Mouse (Mus musculus) intestine, embryonic 16.5 days (tissue): Measurements from ENCODE around the gene Arhgap42. TPM values are rescaled to one million over a fixed set of nuclear protein-coding genes. Genes with fewer than 3 reads are reported as not detected.

ENCODE experiments used
- ATAC-seq: fragments of 200-750 bp; cut with Nextera tagmentation; 2 replicates; pipeline ENCODE4 v1.8.0; 2017; ENCODE audit warnings: moderate TSS enrichment, moderate library complexity
- H3K27ac ChIP-seq: fragments of 300-500 bp; sonication (generic); 2 replicates; pipeline ENCODE4 v1.5.1; 2014; ENCODE audit warnings: mild to moderate bottlenecking, low read length
- H3K27me3 ChIP-seq: fragments of 300-500 bp; sonication (generic); replicated peaks from 2 replicates; pipeline ENCODE4 v1.6.1; 2014; ENCODE audit warnings: low read length, control low read depth, mixed read lengths; ENCODE audit not compliant: control insufficient read depth, insufficient read depth
- H3K36me3 ChIP-seq: fragments of 300-500 bp; sonication (generic); 2 replicates; pipeline ENCODE4 v1.6.1; 2014; ENCODE audit warnings: low read length, control low read depth; ENCODE audit not compliant: control insufficient read depth, insufficient read depth
- H3K4me1 ChIP-seq: fragments of 300-500 bp; sonication (generic); 2 replicates; pipeline ENCODE4 v1.6.1; 2014; ENCODE audit warnings: low read length, control low read depth, mixed read lengths; ENCODE audit not compliant: control insufficient read depth, insufficient read depth
- H3K4me2 ChIP-seq: fragments of 300-500 bp; sonication (generic); 2 replicates; pipeline ENCODE4 v1.6.1; 2014; ENCODE audit warnings: low read depth, low read length, control low read depth
- H3K4me3 ChIP-seq: fragments of 300-500 bp; sonication (generic); 2 replicates; pipeline ENCODE4 v1.5.1; 2014; ENCODE audit warnings: mild to moderate bottlenecking, low read length
- H3K9ac ChIP-seq: fragments of 300-500 bp; sonication (generic); 2 replicates; pipeline ENCODE4 v1.6.1; 2014; ENCODE audit warnings: low read depth, low read length
- H3K9me3 ChIP-seq: fragments of 300-500 bp; sonication (generic); 2 replicates; pipeline ENCODE4 v1.6.1; 2016; ENCODE audit warnings: low read length, control low read depth; ENCODE audit not compliant: control insufficient read depth
- WGBS: fragments of 180-500 bp; shearing (Covaris S2); extraction: QIAGEN DNeasy Blood & Tissue Kit; methylation state at CpG from one replicate; pipeline ENCODE4 v1.1.7; 2014; 5-methylcytosine and 5-hydroxymethylcytosine counted together
- polyA plus RNA-seq: library from polyadenylated mRNA; unstranded; fragments of >200 nt; fragmentation: Nextera tagmentation; extraction: Ambion mirVana; gene quantifications from 2 replicates; pipeline ENCODE4 v1.2.1, GENCODE M21; 2015

Gene Arhgap42
- polyA plus RNA-seq, 1 experiment from 2014 or later = 30.5 TPM

DNA sequence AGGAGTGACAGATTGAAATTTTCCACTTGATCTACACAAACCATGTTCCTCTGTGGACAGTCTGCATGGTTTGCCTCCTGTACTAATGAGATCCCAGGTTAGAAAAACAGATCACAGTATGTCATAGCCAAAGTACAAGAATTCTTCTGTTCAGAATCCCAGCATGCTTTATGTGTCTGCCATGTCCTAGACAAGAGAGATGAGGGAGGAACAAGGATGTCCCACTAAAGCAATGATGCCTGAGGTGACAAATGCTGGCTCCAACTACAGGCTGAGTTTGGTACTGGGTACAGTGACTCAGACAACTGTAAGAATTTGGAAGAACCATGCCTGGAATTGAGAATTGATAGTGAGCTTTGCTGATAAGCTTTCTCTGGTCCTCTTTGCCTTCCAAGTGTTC lies 24.6 kb downstream of the Arhgap42 start:
- Histone ChIP-seq H3K9me3 (no peaks in the 10 kb centered on the region), H3K27me3 (no peaks in the 10 kb centered on the region), H3K4me3 (no peak overlapping the region), H3K4me1 (no peaks in the 10 kb centered on the region), H3K9ac (no peak overlapping the region), H3K27ac (no peak overlapping the region), H3K36me3 (no peaks in the 10 kb centered on the region), H3K4me2 (no peak overlapping the region)
- no peak for ATAC-seq

DNA sequence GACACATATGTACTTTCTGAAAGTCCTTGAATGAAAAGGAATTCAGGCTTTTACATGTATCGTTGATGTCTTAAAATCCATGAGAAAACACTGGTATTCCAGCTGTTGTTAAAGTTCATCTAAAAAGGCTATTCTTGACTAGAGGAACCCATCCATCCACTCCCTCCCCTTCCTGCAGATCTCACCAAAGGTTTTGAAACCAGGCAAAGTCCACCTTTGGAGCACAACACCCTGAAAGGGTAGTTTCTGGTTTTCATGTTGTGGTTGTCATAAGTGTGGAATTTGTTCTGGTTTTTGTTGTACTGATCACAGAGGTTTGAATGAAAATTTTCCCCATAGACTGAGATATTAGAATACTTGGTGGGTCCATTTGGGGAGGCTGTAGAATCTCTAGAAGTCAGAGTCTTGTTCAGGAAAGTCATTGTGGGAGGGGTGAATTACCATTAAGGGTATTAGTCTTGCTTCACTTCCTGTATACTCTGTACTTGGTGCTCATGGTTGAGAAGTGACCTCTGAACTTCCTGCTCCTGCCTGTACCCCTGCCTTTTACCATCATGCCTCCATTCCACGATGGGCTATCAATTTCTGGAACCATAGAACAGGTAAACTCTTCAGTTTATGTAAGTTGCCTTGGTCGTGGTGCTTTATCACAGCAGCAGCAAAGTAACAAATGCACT lies 27.4 kb downstream of the Arhgap42 start:
- Histone ChIP-seq H3K4me1 (peaks cover 6% of the 10 kb centered on the region; the same call in 1 of the 2 replicates), H3K9me3 (no peaks in the 10 kb centered on the region), H3K4me2 (no peak overlapping the region), H3K36me3 (no peaks in the 10 kb centered on the region), H3K4me3 (no peak overlapping the region), H3K27me3 (no peaks in the 10 kb centered on the region), H3K9ac (no peak overlapping the region), H3K27ac (peak overlapping the region; percentile 41; the same call in 1 of the 2 replicates)
- 73% methylated on average over 3 of the region's 3 CpGs for whole genome bisulfite sequencing
- peak; percentile 56 for ATAC-seq

DNA sequence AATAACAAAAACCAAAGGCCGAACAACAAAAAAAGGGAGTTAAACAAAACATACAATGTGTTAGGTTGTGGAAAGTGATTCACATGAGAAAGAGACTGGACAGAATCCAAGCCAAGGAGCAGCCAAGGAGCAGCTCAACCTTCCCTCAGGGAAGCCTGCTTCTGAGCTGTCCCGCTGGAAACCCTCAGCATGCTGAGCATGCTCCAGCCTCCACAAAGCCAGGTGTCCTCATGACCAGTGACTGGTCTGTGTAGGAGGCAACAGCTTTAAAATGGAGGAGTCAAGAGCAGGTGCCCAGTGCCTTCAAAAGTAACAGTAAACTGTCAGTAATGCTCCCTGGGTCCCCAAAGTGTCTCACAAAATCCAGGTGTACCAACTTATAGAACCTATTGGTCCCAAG lies 28.4 kb downstream of the Arhgap42 start:
- no peak overlapping the region for H3K9ac ChIP-seq
- H3K27ac ChIP-seq = no peak overlapping the region
- no peaks in the 10 kb centered on the region for H3K9me3 ChIP-seq
- H3K4me1 ChIP-seq = peaks cover 6% of the 10 kb centered on the region; the same call in 1 of the 2 replicates
- H3K4me3 ChIP-seq = no peak overlapping the region
- no peak for ATAC-seq
- H3K4me2 ChIP-seq = no peak overlapping the region
- H3K36me3 ChIP-seq = no peaks in the 10 kb centered on the region
- no peaks in the 10 kb centered on the region for H3K27me3 ChIP-seq
- 93% methylated on average over 2 of the region's 2 CpGs for whole genome bisulfite sequencing

DNA sequence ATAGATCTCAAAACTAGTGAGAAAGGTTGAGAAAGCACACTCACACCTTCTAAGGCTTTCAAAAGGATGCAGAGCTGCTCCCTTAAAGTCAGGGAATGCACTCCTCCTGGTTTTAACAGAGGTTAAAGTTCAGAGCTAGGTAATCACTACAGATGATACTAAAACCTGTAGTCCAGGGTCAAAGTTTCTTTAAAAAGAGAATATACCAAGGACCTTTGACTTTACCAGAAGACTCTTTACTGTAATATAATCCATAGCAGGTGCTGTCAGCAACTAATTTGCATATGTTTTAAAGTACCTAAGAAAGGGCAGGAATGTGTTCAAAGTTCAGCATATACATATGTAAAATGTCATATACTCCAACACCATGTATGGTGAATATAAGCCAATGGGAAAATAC lies 30.7 kb downstream of the Arhgap42 start:
- Histone ChIP-seq H3K4me1 (peaks cover 6% of the 10 kb centered on the region; the same call in 1 of the 2 replicates), H3K27ac (no peak overlapping the region), H3K36me3 (no peaks in the 10 kb centered on the region), H3K4me3 (no peak overlapping the region), H3K9me3 (no peaks in the 10 kb centered on the region), H3K9ac (no peak overlapping the region), H3K4me2 (no peak overlapping the region), H3K27me3 (no peaks in the 10 kb centered on the region)
- peak; percentile 69 for ATAC-seq

DNA sequence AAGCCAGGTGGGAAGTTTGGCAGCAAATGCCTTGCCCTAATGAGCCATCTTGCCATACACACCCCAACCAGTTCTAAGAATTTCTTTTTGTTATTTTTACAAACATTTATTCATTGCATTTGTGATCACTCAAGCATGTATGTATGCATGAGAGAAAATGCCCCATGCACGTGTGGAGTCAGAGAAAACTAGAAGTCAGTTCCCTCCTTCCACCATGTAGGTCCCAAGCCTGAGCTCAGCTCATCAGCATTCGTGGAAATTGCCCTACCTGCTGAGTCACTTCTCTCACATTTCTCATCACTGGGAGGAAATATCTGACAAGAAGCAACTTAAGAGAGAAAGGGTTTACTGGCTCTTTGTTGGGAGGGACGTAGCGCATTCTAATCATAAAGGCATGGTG lies 31.6 kb downstream of the Arhgap42 start:
- Histone ChIP-seq H3K27me3 (no peaks in the 10 kb centered on the region), H3K4me3 (no peak overlapping the region), H3K4me2 (no peak overlapping the region), H3K9ac (no peak overlapping the region), H3K9me3 (no peaks in the 10 kb centered on the region), H3K27ac (no peak overlapping the region), H3K4me1 (peaks cover 6% of the 10 kb centered on the region; the same call in 1 of the 2 replicates), H3K36me3 (no peaks in the 10 kb centered on the region)
- 70% methylated on average over 4 of the region's 4 CpGs for WGBS
- ATAC-seq = no peak

DNA sequence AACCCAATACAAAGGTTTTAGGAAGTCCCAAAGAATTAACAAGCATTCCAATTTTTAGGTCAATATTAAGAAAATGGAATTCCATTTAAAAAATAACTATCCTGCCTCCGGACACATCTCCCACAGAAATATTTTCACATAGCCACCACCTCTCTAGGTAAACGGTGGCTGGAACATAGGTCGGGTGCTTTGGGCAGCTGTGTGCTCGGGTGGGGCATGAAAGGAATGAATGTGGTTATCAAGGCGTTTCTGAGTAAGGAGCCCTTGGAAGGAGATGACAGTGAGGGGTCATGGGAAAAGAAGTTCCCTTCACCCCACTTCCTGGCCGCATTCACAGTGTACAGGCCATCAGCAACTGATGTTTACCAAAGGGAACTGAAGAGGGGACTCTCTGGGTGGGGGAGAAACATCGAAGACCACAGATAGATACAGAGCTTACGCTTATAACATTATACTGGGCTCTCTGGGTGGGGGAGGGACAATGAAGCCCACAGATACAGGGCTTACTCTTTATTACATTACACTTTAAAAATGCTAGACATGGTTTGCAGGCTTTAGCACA lies 38.0 kb downstream of the Arhgap42 start:
- ATAC-seq = peak; percentile 52
- H3K4me1 ChIP-seq = peaks cover 15% of the 10 kb centered on the region
- H3K27ac ChIP-seq = no peak overlapping the region
- WGBS = 38% methylated on average over 8 of the region's 8 CpGs
- no peak overlapping the region for H3K4me3 ChIP-seq
- no peak overlapping the region for H3K9ac ChIP-seq
- H3K36me3 ChIP-seq = no peaks in the 10 kb centered on the region
- H3K4me2 ChIP-seq = no peak overlapping the region
- H3K27me3 ChIP-seq = no peaks in the 10 kb centered on the region
- H3K9me3 ChIP-seq = no peaks in the 10 kb centered on the region; the same call in 1 of the 2 replicates

DNA sequence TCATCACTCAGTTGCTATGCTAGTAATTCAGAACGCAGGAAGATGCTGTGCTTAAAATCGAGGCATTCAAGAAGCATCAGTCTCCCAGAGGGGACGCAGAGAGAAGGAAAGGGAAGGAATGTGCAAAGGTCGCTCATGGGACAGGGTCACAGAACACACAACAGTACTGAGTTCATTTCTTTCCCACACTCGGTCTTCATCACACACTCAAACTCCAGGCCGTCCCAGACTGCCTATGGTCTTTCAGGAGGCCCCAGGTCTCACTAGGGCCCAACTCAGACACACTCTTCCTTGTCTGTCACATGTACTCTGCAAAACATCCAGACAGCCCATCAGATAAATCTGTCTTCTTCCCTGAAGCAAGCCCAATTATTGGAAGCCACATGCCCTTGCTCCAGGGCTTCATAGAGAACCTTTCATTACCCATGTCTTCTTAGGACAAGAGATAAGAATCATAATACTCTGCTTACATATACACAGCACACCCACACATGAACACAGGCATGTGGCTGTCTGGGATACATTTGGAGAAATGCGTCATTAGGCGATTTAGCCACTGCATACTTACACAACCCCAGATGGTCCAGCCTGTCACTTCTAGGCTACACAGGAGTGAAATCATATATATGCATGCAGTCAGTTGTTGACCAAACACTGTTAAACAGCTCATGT lies 39.6 kb downstream of the Arhgap42 start:
- WGBS = 46% methylated on average over 8 of the region's 8 CpGs
- no peak overlapping the region for H3K27ac ChIP-seq
- H3K4me1 ChIP-seq = peaks cover 15% of the 10 kb centered on the region
- no peak overlapping the region for H3K4me2 ChIP-seq
- H3K9ac ChIP-seq = no peak overlapping the region
- no peaks in the 10 kb centered on the region for H3K27me3 ChIP-seq
- H3K36me3 ChIP-seq = no peaks in the 10 kb centered on the region
- ATAC-seq = peak; percentile 27
- no peaks in the 10 kb centered on the region; the same call in 1 of the 2 replicates for H3K9me3 ChIP-seq
- H3K4me3 ChIP-seq = no peak overlapping the region

DNA sequence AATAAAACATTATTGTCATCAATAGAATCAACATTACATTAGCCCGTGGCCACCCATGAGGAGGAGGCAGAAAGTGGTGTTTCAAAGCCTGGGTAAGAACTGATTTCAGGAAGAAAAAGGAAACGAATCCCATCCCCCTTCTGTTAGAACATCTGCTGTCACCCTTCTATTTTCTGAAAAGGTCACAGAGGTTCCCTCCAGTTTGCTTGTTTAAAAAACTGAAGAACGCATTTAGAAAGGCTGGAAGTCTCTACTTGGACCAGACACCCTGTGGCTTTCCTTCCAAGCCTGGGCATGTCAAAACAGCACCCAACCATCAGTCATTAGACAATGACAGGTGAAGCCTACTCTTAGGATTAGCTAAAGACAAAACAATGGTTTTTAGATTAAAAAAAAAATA lies 40.3 kb downstream of the Arhgap42 start:
- no peaks in the 10 kb centered on the region; the same call in 1 of the 2 replicates for H3K9me3 ChIP-seq
- no peak for ATAC-seq
- no peak overlapping the region for H3K9ac ChIP-seq
- no peaks in the 10 kb centered on the region for H3K36me3 ChIP-seq
- no peak overlapping the region for H3K27ac ChIP-seq
- no peak overlapping the region for H3K4me3 ChIP-seq
- H3K4me2 ChIP-seq = no peak overlapping the region
- peaks cover 15% of the 10 kb centered on the region for H3K4me1 ChIP-seq
- WGBS = 37% methylated on average over 3 of the region's 3 CpGs
- H3K27me3 ChIP-seq = no peaks in the 10 kb centered on the region

DNA sequence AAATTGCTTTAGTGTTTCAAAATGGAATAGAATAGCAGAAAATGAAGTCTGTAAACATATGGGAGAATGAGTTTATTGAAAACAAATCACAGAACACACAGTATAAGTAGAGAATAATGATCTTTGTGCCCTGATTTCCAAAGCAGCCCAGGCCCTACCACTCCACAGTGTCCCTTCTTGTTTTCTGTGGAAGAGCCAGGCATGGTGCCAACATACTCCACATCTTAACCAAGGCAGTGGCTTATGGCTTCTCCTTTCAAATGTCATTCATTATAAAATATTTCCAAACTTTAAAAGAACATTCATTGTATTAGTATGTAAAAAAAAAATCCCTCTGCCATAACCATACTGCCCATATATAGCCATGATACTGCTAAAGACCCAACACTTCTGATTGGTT lies 42.9 kb downstream of the Arhgap42 start:
- ATAC-seq = no peak
- Histone ChIP-seq H3K9ac (no peak overlapping the region), H3K27ac (no peak overlapping the region), H3K36me3 (no peaks in the 10 kb centered on the region), H3K4me1 (peaks cover 14% of the 10 kb centered on the region), H3K9me3 (no peaks in the 10 kb centered on the region; the same call in 1 of the 2 replicates), H3K4me3 (no peak overlapping the region), H3K27me3 (no peaks in the 10 kb centered on the region), H3K4me2 (no peak overlapping the region)
